Mouse (Mus musculus): Measurements from ENCODE around the gene Glis3.

DNA sequence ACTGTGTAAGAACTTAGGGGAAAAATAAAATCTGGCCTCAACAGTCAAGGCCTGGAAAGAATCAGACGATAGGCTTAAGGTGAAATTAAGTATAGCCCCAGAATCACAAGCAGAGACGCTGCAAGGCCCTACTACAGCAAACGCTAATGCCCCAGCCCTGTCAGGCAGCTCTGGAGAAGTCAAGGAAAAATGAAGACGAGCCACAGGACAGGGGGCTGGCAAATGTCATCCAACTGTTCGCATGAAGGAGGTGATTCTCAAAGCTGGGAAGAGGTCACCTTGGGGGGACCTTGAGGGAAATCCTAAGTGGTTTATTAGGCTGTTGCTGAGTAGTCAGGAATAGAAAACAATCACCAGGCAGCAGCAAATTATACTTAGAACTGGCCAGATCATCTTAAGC, 214.1 kb downstream of the Glis3 start:
- TF ChIP-seq CTCF (IDR thresholded peaks at IDR 0.05; ENCODE audit: low read depth) (no peak), EP300 (optimal IDR thresholded peaks at IDR 0.05) (no peak)

Data from stomach, postnatal 0 days (tissue).